Mouse (Mus musculus): ENCODE data around the gene Chmp2a. TPM values are rescaled to one million over a fixed set of nuclear protein-coding genes. Genes with fewer than 3 reads are reported as not detected.

The Chmp2a gene
- total RNA-seq, 2 experiments from 2014 or later: 132 to 156 TPM

DNA sequence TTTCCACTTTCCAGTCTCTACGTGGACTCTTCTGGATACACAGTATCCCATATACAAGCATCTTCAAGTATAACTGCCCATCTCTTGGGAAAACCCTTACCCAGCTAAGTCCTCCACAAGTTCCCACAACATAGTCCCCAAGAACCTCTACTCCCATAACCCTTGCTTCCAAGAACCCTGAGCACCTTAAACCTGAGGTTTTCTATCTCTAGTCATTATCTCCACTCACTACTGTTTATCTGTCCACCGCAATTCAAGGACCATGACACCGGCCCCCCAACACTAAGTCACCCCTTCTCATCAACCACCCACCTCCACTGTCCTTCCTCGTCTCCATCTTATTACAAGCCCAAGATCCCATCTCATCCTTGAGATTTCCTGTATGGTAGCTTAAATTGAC is 2.2 kb upstream of the Chmp2a start:
- no peak for DNase-seq (ENCODE audit: low spot score in 2 of 2)

DNA sequence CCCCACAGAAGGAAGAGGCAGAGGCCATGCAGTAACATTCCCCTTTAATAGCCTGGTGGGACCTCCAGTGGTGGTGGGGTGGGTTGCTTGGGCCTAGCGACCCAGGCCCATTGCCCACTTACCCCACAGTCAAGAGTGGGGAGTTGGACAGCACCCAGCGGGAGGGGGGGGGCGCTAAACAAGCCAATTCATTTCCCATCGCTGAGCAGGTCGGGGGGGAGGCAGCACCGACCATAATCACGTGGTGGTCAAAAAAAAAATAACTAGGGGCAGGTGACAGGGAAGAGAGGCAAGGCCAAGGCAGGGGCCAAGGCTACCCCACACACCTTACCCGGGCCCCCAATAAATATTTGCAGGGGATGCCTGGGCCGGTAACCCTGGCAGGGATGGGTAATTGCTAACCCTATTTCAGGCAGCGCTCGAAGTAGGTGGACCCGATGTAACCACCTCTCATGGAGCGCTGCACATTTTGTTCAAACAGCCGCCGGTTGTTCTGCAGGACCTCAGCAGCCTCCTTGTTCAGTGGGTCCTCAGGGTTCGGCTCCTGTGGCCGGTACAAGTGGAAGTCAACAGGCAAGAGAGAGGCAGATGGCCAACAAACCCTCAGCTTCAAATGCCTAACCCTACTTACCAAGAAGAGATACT is 726 bp upstream of the Chmp2a start:
- DNase-seq (ENCODE audit: low spot score in 2 of 2): no peak

DNA sequence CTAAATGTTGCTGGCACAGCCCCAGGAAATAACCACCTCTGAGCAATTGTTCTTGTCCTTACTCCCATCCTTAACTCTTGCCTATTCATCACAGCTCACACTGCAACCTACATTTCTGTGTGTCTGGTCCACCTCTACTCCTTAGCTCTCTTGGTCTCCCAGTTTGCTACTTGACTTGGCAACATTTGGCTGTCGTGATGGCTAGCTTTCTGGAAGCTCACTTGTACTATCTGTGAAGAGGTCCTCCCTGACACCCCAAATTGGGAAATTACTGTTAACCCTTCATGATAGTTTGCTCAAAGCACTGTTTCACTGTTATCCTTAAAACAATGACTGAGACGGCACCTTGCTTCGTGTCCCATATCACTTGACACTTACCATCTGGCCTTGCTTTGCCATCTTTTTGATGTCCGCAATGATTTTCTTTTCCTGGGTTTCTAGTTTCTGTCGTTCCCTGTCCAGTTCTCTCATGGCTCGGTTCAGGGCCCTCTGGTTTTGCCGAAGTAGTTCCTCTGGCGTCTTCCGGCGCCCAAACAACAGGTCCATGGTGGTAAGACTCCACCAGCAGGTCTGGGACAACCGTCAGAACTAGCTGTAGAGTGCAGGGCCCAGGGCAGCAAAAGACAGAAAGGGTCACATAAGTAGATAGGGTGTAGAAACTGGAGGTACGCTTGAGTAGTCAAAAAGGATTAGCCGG is 1.0 kb downstream of the Chmp2a start:
- no peak for DNase-seq (ENCODE audit: low spot score in 2 of 2)

DNA sequence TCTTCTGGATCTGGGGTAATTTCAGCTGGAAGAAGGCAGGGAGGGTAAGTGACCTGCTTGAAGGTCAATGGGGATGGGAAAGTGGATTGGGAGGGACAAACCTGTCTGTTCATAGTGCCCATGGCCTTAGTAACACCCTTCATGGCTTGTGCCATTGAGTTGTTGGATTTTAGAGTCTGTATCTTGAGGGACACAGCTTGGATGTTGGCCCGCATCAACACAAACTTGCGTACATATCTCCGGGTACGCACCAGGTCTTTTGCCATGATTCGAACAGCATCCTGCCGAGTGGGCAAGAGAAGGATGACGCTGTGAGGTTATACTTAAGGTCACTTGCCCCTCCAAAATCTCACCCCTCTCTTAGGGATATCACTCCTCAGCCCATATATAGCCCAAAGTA is 2.1 kb downstream of the Chmp2a start:
- no peak for DNase-seq (ENCODE audit: low spot score in 2 of 2)

DNA sequence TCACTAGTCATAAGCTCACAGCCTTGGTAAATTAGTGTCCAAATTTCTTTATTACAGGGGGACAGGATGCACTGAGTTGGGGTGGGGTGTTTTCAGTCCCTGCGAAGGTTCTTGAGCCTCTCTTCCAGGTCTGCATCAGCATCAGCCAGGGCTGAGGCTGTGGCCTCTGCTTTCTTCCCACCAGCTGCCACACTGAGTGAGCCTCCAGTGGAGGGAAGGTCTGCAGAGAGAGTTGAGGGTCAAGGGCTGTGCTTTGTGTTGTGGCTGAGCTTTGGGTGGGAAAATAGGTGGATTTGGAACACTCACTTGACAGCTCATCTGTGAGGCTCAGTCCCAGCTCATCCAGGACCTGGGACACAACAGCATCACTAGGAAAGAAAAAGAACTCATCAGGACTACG is 2.6 kb downstream of the Chmp2a start:
- DNase-seq (ENCODE audit: low spot score in 2 of 2): no peak

DNA sequence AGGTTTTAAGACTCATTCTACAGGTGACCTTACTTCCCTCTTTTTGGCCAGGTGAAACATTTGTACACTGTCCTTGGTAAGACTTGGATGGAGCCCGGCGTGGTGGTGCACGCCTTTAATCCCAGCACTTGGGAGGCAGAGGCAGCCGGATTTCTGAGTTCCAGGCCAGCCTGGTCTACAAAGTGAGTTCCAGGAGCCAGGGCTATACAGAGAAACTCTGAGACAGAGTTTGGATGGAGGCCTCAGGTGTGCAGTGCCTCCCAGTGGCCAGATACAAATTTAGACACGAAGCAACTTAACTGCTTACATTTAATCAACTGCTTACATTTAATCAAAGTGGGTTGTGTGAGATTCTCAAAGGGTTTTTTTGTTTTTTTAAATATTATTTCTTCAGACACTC is 3.5 kb downstream of the Chmp2a start:
- DNase-seq (ENCODE audit: low spot score in 2 of 2): no peak

DNA sequence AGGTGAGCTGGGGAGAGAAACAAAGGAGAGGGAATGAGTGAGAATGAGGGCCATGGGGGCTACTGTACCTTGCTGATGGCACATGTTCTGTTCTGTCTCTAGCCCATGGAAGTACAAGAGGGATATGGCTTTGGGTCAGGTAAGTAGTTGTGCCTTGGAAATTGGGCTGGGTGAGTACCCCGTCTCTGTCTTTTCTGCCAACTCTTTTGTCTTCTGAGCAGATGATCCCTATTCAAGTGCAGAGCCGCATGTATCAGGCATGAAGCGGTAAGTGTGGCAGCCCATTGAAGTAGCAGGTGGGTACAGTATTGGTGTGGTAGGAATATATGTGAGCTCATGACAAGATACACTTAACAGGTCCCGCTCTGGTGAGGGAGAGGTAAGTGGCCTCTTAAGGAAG is 5.6 kb downstream of the Chmp2a start:
- DNase-seq (ENCODE audit: low spot score in 2 of 2): no peak

DNA sequence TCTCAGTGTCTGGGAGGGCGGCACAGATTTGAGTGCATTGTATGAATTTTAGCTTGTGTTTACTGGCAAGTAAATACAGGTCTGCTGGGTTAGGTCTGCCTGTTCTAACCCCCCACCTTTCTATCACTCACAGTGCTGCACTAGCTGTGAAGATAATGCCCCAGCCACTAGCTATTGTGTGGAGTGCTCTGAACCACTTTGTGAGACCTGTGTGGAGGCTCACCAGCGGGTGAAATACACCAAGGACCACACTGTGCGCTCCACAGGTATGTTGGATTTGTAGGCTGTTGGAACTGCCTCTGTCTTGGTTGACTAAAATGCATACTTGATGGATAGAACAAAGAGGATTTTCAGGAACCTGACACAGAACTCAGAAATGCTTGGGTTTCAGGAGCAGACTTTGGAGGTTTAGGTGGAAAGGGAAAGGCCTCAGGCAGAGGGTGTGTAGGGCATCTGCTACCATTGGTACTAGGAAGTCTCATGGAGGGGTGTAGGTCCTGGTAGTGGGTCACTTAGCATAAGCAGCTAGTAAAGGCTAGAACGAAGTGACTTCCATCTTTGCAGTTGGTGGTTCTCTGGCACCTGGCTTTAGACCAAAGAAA is 9.0 kb downstream of the Chmp2a start:
- no peak for DNase-seq (ENCODE audit: low spot score in 2 of 2)

DNA sequence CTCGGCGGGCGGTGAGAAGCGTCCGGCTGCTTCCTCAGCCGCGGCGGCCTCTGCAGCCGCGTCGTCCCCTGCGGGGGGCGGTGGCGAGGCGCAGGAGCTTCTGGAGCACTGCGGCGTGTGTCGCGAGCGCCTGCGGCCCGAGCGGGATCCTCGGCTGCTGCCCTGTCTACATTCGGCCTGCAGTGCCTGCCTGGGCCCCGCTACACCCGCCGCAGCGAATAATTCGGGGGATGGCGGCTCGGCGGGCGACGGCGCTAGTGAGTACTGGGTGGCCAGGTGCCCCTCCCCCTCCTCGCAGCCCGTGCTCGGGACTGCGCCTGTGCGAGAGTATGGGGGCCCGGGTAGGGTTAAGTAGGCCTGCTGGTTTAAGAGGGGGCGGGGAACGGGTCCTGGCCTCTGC is 9.8 kb downstream of the Chmp2a start:
- DNase-seq (ENCODE audit: low spot score in 2 of 2): peak; percentile 77 to 79

DNA sequence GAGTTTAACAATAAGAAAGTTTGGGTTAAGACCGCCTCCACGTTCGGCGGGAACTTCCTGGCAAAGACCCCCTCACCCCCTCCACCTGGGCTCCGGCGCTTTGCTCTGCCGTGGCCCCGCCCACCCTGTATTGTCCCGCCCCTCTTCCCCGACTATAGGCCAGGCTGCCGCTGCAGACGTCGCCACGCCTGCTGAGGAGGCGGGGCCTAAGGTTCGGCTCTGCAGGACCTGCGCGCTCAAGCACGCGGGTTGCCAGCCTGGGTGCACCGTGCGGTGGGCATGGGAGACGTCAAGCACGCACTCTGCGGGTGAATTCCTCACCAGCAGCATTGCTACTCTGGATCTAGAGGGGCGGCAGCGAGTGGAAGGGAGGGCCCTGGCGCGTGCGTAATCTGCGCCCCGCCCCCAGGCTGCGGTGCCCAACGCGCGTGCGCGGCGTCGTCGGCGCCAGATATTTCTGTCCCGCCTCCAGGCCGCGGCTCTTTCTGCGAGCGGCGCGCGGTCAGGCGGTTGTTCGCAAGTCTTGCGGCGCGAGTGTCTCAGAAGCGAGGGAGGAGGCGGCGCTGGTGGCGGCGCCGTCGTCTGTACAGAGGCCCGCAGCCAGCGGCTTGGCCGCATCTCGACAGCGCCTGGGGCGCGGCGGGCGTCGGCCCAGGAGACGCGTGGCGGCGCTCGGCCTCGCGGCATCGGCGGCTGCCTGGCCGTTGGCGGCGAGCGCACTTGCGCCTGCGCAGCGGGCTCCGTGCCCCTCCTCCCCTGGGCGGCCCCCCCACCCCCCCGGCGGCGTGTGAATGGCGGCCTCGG is 10.5 kb downstream of the Chmp2a start:
- peak; percentile 92 to 95 for DNase-seq (ENCODE audit: low spot score in 2 of 2)

DNA sequence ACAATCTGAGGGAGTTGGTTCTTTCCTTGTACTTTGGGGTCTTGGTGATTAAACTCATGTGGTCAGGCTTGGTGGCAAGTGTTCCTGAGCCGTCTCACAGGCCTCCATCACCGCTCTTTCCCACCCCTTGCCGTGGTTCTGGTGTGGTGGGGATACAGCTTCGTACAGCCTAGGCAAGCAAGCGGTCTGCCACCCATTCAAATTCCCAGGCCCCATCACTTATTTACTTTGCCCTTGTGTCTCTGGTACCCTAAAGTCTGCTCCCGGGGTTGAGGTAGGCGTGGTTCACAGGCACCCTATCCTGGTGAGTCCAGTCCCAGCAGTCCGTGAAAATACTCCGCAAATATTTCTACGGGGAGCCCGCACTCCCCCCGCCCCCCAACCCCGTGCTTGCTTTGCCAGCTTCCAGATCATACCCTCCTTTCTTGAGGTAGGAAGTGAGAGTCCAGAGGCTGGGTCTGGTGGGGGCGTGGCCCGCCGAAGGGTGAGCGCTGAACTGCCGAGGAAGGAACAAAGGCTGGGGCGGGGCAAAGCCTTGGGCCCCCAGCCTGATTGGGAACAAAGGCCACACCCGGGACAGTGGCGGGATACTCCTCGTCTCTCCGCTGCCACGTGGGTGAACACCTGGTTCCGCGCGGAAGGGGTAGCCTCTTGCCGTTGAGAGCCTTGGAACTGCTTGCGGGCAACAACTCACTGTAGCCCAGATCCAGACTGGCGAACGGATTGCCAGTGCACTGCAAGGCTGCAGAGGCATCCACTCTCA is 11.7 kb downstream of the Chmp2a start:
- DNase-seq (ENCODE audit: low spot score in 2 of 2): no peak

DNA sequence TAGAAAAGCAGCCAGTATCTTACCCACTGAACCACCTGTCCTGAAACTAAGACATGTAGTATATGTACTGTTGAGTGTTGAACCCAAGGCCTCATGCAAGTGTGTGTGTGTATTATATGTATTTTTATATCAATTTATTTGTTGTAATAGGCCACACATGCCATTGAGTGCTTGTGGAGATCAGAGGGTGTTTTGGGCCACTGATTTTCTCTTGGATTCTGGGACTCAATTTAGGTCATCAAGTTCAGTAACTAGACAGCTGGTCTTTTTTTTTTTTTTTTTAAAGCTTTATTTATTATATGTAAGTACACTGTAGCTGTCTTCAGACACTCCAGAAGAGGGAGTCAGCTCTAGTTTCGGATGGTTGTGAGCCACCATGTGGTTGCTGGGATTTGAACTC is 19.4 kb downstream of the Chmp2a start:
- DNase-seq (ENCODE audit: low spot score in 2 of 2): no peak

DNA sequence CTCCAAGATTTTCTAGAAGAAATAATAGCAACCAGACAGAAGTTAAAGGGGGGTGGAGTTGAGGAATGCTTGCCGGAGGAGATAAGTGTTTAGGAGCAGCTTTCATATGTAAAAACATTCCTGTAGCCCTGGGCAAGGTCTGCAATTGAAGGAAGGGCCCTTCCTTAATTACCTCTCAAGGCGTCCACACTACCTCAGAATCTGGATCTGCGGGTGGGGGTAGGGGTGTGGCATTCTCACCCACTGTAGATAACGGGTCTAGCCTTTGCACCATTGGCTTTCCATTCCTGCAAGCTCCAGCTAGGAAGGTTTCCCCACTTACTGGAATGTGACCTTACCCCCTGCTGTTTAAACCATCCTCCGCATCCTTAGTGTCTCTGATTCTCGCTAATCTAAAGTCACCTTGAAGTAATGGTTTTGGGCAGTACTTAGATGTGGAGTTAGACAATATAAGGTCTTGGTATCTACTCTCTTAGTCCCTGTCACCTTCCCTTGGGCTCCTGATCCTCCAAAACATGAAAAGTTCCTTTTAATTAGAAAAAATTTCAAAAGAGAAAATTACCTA is 20.2 kb downstream of the Chmp2a start:
- DNase-seq (ENCODE audit: low spot score in 2 of 2): no peak

DNA sequence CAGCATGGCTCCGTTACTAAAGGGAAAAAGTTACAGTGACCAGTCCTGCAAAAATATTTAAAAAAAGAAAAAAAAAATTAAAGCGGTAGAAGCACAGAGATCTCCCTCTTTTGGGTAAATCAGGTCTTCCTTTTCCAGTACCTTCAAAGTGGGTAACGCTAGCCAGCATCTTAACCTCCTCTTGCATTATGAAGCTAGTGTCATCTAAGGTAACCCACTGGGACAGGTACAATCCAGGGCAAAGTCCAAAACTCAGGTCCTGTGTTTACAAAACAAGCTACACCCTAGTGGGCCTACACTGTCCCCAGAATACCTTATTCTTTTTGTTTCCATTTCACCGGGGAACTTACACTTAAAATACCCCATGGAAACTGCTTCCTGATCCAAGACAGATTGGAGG is 20.9 kb downstream of the Chmp2a start:
- DNase-seq (ENCODE audit: low spot score in 2 of 2): no peak

DNA sequence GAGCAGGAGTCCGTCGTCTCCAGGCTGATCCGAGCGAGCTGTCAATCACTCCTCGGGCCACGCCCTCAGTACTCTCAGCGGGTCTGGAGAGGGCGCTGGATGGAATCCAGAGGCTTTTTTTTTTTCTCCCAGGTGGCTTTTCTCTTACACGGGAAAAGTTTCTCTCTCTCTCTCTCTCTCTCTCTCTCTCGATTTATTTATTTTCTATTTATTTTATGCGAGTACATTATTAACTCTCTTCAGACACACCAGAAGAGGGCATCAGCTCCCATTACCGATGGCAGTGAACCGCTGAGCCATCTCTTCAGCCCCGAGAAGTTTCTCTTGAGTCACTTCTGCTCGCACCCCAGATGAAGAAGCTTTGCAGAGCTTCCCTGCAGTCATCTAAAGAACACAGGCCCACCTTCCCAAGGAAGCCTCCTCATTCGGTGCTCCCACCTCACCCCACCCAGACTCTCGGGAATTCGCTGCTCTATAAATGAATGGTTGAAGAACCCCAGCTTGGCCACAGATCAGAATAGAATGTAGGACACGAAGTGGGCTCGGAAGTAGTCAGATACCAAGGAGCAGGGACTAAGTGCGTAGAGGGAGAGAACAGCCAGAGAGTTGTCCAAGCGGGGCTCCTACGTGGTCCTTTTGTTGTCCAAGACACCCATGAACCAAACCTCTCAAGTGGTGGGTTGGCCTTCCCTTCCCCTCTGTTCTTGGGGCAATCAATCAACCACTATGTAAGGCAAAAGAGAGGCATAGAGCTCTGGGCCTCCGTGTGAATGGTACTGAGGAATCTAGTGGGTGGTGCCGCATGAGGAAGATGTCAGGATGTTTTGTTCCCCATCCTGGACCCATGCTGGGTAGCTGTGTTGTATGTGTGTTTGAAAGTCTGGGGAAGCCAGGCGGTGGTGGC is 24.4 kb downstream of the Chmp2a start, which contains the start of gene Zbtb45:
TSS of gene Zbtb45 (minus strand) at position 30 of the 904 bp plus-strand sequence.
- no peak for DNase-seq (ENCODE audit: low spot score in 2 of 2)

DNA sequence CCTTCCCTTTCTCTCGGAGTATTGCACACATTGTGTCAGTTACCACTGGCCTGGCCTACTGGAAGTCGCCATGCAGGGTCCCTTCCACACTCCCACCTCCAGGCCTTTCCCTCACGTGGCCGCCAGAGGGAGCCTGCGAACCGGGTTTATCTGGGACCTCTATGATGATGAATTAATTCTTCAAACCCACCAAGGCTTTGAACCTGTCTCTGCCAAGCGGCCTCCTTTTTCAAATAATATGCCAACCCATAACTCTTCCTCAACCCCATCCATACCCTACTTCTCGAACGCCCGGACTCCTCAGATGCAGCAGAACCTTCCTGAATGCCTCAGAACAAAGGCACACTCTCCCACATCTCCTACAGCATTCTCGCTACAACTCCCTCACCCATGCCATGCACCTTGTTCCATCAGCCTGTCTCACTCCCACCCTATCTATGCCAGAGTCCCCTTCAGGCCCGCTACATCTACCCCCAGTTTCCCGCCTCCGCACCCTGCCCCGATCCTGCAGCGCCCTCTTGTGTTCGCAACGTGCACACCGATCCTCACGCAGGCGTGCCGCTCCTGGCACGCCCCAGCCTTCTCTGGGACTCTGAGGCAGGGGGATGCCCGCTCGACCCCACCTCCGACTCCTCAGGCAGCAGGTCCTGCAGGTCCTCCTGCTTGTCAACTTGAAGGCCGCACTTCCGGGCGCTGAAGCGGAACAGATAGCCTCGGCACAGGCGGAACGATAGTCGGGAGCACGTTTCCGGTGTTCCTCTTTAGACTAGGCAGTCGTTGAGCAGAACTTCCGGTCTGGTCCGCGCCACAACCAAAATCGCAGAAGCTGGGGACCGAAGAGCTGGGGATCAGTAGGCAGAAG is 25.2 kb downstream of the Chmp2a start:
- peak; percentile 89 to 91 for DNase-seq (ENCODE audit: low spot score in 2 of 2)

DNA sequence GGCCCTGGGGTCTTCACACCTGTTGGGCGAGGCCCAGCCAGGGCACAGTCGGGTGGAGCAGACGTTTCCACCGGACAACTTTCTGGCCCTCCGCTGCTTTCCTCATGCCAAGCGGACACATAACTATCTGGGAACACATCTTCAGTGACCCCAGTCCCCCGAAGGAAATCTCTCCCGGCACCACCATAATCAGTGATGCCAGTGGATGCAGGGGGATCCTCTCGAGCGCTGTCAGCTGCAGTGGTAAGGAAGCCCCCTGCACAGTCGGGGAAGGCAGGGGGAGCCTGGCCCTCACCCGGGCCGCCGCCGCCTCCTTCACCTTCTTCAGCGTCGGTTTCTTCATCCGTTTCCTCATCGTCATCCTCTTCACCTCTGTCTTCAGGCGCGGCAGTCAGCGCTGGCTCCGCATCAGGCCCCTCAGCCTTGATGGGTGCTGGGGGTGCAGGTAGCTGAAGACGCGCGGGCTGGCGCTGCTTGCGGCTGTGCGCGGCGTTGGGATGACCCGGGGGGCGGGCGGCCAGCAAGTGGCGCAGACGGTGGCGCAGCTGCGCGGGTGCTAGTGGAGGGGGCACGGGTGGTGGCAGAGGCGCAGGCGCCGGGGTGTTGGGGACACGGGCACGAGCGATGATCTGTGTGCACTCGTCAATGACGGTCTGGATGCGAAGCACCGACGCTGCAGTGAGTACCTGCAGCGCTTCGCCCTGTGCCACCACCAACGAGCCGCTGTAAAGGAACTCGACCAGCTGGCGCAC is 27.1 kb downstream of the Chmp2a start:
- DNase-seq (ENCODE audit: low spot score in 2 of 2): no peak

DNA sequence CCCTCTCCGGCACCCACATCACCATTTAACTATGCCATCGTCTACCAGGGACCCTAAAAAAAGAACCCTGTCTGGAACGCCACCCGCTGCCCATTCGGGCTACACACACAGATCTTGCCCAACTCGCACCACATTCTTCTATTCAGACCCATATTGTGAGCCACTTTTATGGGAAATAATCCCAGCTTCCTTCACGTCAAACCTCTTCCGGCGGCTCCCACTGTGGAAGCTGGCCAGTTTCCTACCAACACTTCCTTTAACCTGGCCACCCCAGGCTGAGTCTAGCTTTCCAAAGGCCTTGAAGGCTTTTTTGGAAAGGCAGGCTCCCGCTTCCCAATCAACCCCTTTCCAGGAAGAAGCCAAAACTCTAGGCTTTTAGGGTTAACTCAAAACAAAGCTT is 28.1 kb downstream of the Chmp2a start:
- no peak for DNase-seq (ENCODE audit: low spot score in 2 of 2)

All from left cerebral cortex, adult 18-20 months (tissue).